Mouse (Mus musculus): ENCODE data around the gene 1700088E04Rik. TPM values are rescaled to one million over a fixed set of nuclear protein-coding genes. Genes with fewer than 3 reads are reported as not detected.

1700088E04Rik gene
- total RNA-seq (2014; rRNA removed) (11.8 and 15.2 TPM in 2 replicates), polyA plus RNA-seq (2015; fragmentation: Nextera tagmentation; extraction: Ambion mirVana) (19.3 and 23.7 TPM in 2 replicates)

GRCm38 (mm10) chr15:79140866-79141565 lies at the start of gene 1700088E04Rik, which contains the start of gene Polr2f:
Gene 1700088E04Rik (minus strand): TSS chr15:79141253.
Gene Polr2f (plus strand): TSS chr15:79141009.
- DNase-seq: peak; percentile 98
- H3K4me3 ChIP-seq (ENCODE audit: low read depth, low read length): peak within 1 kb of the TSS; percentile 80
- 2% methylated on average over 57 of the region's 57 CpGs for WGBS
- peak; percentile 15; the same call in 1 of the 2 replicates for TF ChIP-seq CTCF (IDR thresholded peaks at IDR 0.05; ENCODE audit: low read depth)
- no peaks in the 10 kb centered on the region for H3K9me3 ChIP-seq (ENCODE audit: low read length)
- H3K27me3 ChIP-seq (ENCODE audit: insufficient read depth, low read length): no peaks in the 10 kb centered on the region
- no peaks in the 10 kb centered on the region; the same call in 1 of the 2 replicates for H3K4me1 ChIP-seq (ENCODE audit: insufficient read depth)
- ATAC-seq: peak; percentile 96
- H3K9ac ChIP-seq: peak within 1 kb of the TSS; percentile 65
- H3K36me3 ChIP-seq (ENCODE audit: insufficient read depth): peaks cover 20% of the 10 kb centered on the region
- peak within 1 kb of the TSS; percentile 10; the same call in 1 of the 2 replicates for H3K27ac ChIP-seq (ENCODE audit: low read depth, low read length)
- H3K4me2 ChIP-seq (ENCODE audit: low read depth): peak within 1 kb of the TSS; percentile 93

- Histone ChIP-seq H3K4me1 (ENCODE audit: insufficient read depth) (peaks cover 1% of the 10 kb centered on the region; the same call in 1 of the 2 replicates), H3K9me3 (ENCODE audit: low read length) (no peaks in the 10 kb centered on the region), H3K36me3 (ENCODE audit: insufficient read depth) (no peaks in the 10 kb centered on the region), H3K4me3 (ENCODE audit: low read depth, low read length) (no peak overlapping the region), H3K27me3 (ENCODE audit: insufficient read depth, low read length) (no peaks in the 10 kb centered on the region), H3K4me2 (ENCODE audit: low read depth) (no peak overlapping the region), H3K9ac (no peak overlapping the region), H3K27ac (ENCODE audit: low read depth, low read length) (no peak overlapping the region)
- DNase-seq: no peak
- no peak for ATAC-seq
- TF ChIP-seq CTCF (IDR thresholded peaks at IDR 0.05; ENCODE audit: low read depth): no peak
- 95% methylated on average over 8 of the region's 8 CpGs for WGBS
These were observed 46.8 kb upstream of the 1700088E04Rik start for GRCm38 (mm10) chr15:79187819-79188218.

GRCm38 (mm10) chr15:79185213-79185612 lies 44.2 kb upstream of the 1700088E04Rik start:
- TF ChIP-seq CTCF (IDR thresholded peaks at IDR 0.05; ENCODE audit: low read depth): no peak
- H3K27me3 ChIP-seq (ENCODE audit: insufficient read depth, low read length): no peaks in the 10 kb centered on the region
- H3K4me3 ChIP-seq (ENCODE audit: low read depth, low read length): no peak overlapping the region
- ATAC-seq (no peak), DNase-seq (peak; percentile 27)
- no peak overlapping the region for H3K27ac ChIP-seq (ENCODE audit: low read depth, low read length)
- H3K4me1 ChIP-seq (ENCODE audit: insufficient read depth): no peaks in the 10 kb centered on the region
- no peaks in the 10 kb centered on the region for H3K9me3 ChIP-seq (ENCODE audit: low read length)
- no peak overlapping the region for H3K4me2 ChIP-seq (ENCODE audit: low read depth)
- H3K9ac ChIP-seq: no peak overlapping the region
- WGBS: 67% methylated on average over 10 of the region's 10 CpGs
- H3K36me3 ChIP-seq (ENCODE audit: insufficient read depth): no peaks in the 10 kb centered on the region

DNA sequence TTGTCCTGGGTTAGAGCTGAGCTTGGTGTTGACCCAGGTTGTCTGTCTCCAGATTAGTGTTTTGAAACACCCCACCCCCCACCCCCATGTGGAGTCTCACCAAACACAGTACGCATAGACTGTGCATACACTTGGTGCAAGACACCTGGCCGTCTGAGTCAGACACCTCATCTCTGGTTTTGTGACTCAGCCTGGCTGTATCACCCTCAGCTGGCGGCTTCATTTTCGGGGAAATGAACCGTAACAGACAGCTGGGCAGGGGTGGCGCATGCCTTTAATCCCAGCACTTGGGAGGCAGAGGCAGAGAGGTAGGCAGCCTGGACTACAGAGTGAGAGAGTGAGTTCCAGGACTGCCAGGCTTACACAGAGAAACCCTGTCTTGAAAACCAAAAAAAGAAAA lies 35.9 kb upstream of the 1700088E04Rik start:
- no peak overlapping the region for H3K4me3 ChIP-seq (ENCODE audit: low read depth, low read length)
- H3K27ac ChIP-seq (ENCODE audit: low read depth, low read length): no peak overlapping the region
- WGBS: 53% methylated on average over 6 of the region's 6 CpGs
- no peak for DNase-seq
- no peaks in the 10 kb centered on the region for H3K27me3 ChIP-seq (ENCODE audit: insufficient read depth, low read length)
- H3K36me3 ChIP-seq (ENCODE audit: insufficient read depth): no peaks in the 10 kb centered on the region
- no peaks in the 10 kb centered on the region for H3K4me1 ChIP-seq (ENCODE audit: insufficient read depth)
- H3K4me2 ChIP-seq (ENCODE audit: low read depth): no peak overlapping the region
- no peak overlapping the region for H3K9ac ChIP-seq
- no peak for TF ChIP-seq CTCF (IDR thresholded peaks at IDR 0.05; ENCODE audit: low read depth)
- ATAC-seq: no peak
- no peaks in the 10 kb centered on the region for H3K9me3 ChIP-seq (ENCODE audit: low read length)

DNA sequence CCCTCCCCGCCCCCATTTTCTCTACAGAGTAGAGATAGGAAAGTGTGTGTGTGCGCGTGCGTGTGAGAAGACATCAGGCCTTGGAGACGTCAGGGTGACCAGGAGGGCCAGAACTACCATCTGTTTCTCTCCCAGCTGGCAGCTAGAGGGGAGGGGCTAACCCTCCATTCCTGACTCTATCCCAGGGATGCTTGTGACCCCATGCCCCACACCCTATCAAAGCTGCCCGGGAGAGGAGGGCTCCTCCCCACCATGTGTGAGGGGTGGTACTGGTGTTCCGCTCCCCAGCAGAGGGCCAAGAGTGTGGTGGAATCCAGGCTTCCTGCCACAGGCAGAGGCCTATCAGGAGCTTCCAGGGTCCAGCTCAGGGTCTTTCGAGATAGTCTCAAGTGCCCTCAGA lies 25.7 kb upstream of the 1700088E04Rik start:
- H3K4me1 ChIP-seq (ENCODE audit: insufficient read depth): no peaks in the 10 kb centered on the region
- H3K27ac ChIP-seq (ENCODE audit: low read depth, low read length): no peak overlapping the region
- no peaks in the 10 kb centered on the region for H3K9me3 ChIP-seq (ENCODE audit: low read length)
- peaks cover 18% of the 10 kb centered on the region for H3K27me3 ChIP-seq (ENCODE audit: insufficient read depth, low read length)
- DNase-seq (no peak), ATAC-seq (no peak)
- no peak overlapping the region for H3K4me2 ChIP-seq (ENCODE audit: low read depth)
- 58% methylated on average over 8 of the region's 8 CpGs for WGBS
- no peak overlapping the region for H3K9ac ChIP-seq
- H3K4me3 ChIP-seq (ENCODE audit: low read depth, low read length): no peak overlapping the region
- H3K36me3 ChIP-seq (ENCODE audit: insufficient read depth): no peaks in the 10 kb centered on the region
- TF ChIP-seq CTCF (IDR thresholded peaks at IDR 0.05; ENCODE audit: low read depth): no peak

DNA sequence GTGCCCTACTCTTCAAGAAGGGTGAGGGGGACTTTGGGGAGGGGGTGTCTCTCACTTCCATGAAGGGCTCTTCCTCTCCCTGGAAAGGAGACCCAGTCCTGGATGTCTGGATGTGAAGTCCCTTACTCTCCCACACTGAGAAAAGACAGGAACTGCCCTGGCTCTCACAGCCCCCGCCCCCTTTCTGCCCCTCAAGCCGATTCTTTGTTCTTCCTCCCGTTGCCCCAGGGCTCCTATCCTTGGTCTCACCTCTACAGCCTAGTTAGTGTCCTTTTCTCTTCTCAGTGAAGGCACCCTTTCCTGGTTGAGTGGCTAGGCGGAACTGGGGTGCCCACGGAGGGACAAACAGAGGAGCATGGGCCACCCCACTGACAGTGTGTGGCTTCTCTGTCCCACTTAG lies 24.1 kb upstream of the 1700088E04Rik start, which contains the start of gene Sox10:
Gene Sox10 (minus strand): TSS at position 101 of the 400 bp plus-strand sequence.
- Histone ChIP-seq H3K27me3 (ENCODE audit: insufficient read depth, low read length) (peaks cover 18% of the 10 kb centered on the region), H3K27ac (ENCODE audit: low read depth, low read length) (no peak within 1 kb of the TSS), H3K4me3 (ENCODE audit: low read depth, low read length) (no peak within 1 kb of the TSS), H3K4me2 (ENCODE audit: low read depth) (no peak within 1 kb of the TSS), H3K9ac (no peak within 1 kb of the TSS), H3K9me3 (ENCODE audit: low read length) (no peaks in the 10 kb centered on the region), H3K4me1 (ENCODE audit: insufficient read depth) (no peaks in the 10 kb centered on the region), H3K36me3 (ENCODE audit: insufficient read depth) (no peaks in the 10 kb centered on the region)
- TF ChIP-seq CTCF (IDR thresholded peaks at IDR 0.05; ENCODE audit: low read depth): no peak
- WGBS: 47% methylated on average over 5 of the region's 5 CpGs
- ATAC-seq (no peak), DNase-seq (no peak)

- Histone ChIP-seq H3K36me3 (ENCODE audit: insufficient read depth) (no peaks in the 10 kb centered on the region), H3K4me1 (ENCODE audit: insufficient read depth) (no peaks in the 10 kb centered on the region), H3K4me2 (ENCODE audit: low read depth) (no peak overlapping the region), H3K9ac (no peak overlapping the region), H3K9me3 (ENCODE audit: low read length) (no peaks in the 10 kb centered on the region), H3K4me3 (ENCODE audit: low read depth, low read length) (no peak overlapping the region), H3K27me3 (ENCODE audit: insufficient read depth, low read length) (peaks cover 18% of the 10 kb centered on the region), H3K27ac (ENCODE audit: low read depth, low read length) (no peak overlapping the region)
- DNase-seq: no peak
- ATAC-seq: no peak; the same call in 1 of the 2 replicates
- WGBS: 14% methylated on average over 13 of the region's 15 CpGs
- TF ChIP-seq CTCF (IDR thresholded peaks at IDR 0.05; ENCODE audit: low read depth): no peak
These were observed 23.2 kb upstream of the 1700088E04Rik start for GRCm38 (mm10) chr15:79164251-79164650.

Data from forebrain, postnatal 0 days (tissue).